Mouse (Mus musculus) CH12.LX (cell line): Measurements from ENCODE around the gene Slx4ip.

Experiments
- CHD2 ChIP-seq: IDR thresholded peaks from 2 replicates; pipeline ENCODE4 v1.6.1; 2011; ENCODE audit warnings: low read length, improper control_type of control experiment
- CTCF ChIP-seq, 2 experiments: IDR thresholded peaks in 1 of 2; conservative IDR thresholded peaks in 1 of 2; 2 replicates each; pipeline ENCODE4 v1.5.1; 2011 to 2012; ENCODE audit warnings: low read depth in 2 of 2, low read length in 2 of 2, improper control_type of control experiment in 1 of 2, inconsistent platforms in 1 of 2, mild to moderate bottlenecking in 1 of 2, moderate library complexity in 1 of 2
- EP300 ChIP-seq: IDR thresholded peaks from 2 replicates; pipeline ENCODE4 v1.6.1; 2011; ENCODE audit warnings: low read length, improper control_type of control experiment
- JUN ChIP-seq: IDR thresholded peaks from 2 replicates; pipeline ENCODE4 v1.6.1; 2011; ENCODE audit warnings: low read depth, mild to moderate bottlenecking, low read length, improper control_type of control experiment, moderate library complexity; ENCODE audit not compliant: insufficient read depth
- JUND ChIP-seq: conservative IDR thresholded peaks from 2 replicates; pipeline ENCODE4 v1.6.1; 2011; ENCODE audit warnings: low read depth, low read length, improper control_type of control experiment
- MAFK ChIP-seq: IDR thresholded peaks from 2 replicates; pipeline ENCODE4 v1.6.1; 2011; ENCODE audit warnings: low read length, improper control_type of control experiment; ENCODE audit not compliant: insufficient replicate concordance
- MXI1 ChIP-seq: IDR thresholded peaks from 2 replicates; pipeline ENCODE4 v1.6.1; 2011; ENCODE audit warnings: mild to moderate bottlenecking, low read depth, low read length, improper control_type of control experiment
- NELFE ChIP-seq: IDR thresholded peaks from 2 replicates; pipeline ENCODE4 v1.6.1; 2011; ENCODE audit warnings: low read depth, low read length, improper control_type of control experiment
- TCF12 ChIP-seq: IDR thresholded peaks from 2 replicates; pipeline ENCODE4 v1.6.1; 2014; ENCODE audit warnings: low read depth, mild to moderate bottlenecking, inconsistent platforms, low read length, improper control_type of control experiment
- ZC3H11A ChIP-seq: IDR thresholded peaks from 2 replicates; pipeline ENCODE4 v1.6.1; 2012; ENCODE audit warnings: low read depth, mild to moderate bottlenecking, inconsistent platforms, low read length, improper control_type of control experiment

GRCm38 (mm10) chr2:136854543-136855388 is 36.3 kb upstream of the Slx4ip start:
- TF ChIP-seq TCF12 (no peak), CTCF (conservative IDR thresholded peaks at IDR 0.05 in 1 of 2, IDR thresholded peaks at IDR 0.05 in 1 of 2; ENCODE audit: low read depth in 2 of 2, low read length in 2 of 2) (no peak), JUND (no peak), CHD2 (no peak), JUN (no peak), EP300 (no peak), ZC3H11A (no peak), MXI1 (no peak), NELFE (no peak), MAFK (no peak)
